Mouse (Mus musculus) effector memory CD4-positive, alpha-beta T cell, adult 5 months (primary cell): ENCODE results near the gene Bcas2. TPM values are rescaled to one million over a fixed set of nuclear protein-coding genes. Genes with fewer than 3 reads are reported as not detected.

Experiments used
- polyA plus RNA-seq: library from polyadenylated mRNA; unstranded; fragments of 100-300 nt; shearing (Covaris generic); gene quantifications from one replicate; pipeline ENCODE4 v1.2.1, GENCODE M21; 2017

The Bcas2 gene
- polyA plus RNA-seq: 129 TPM

GRCm38 (mm10) chr3:103171505-103172267 is at the start of gene Bcas2:
Bcas2 (plus strand) TSS chr3:103171655.

Other genes with a start within 250 kb of the Bcas2 start
- gene Sycp1, start 235.6 kb upstream of the Bcas2 start, polyA plus RNA-seq: not detected
- gene Nr1h5, start 207.5 kb upstream of the Bcas2 start, polyA plus RNA-seq: not detected
- 74.3 TPM for gene Sike1, start 175.9 kb upstream of the Bcas2 start, polyA plus RNA-seq
- gene Csde1, start 151.2 kb upstream of the Bcas2 start, polyA plus RNA-seq: 546 TPM
- gene Nras, start 113.4 kb upstream of the Bcas2 start, polyA plus RNA-seq: 59.5 TPM
- gene Ampd1, start 97.6 kb upstream of the Bcas2 start, polyA plus RNA-seq: not detected
- gene Dennd2c, start 69.1 kb upstream of the Bcas2 start, polyA plus RNA-seq: 0.76 TPM
- gene Trim33, start 107.6 kb downstream of the Bcas2 start, polyA plus RNA-seq: 19.2 TPM